Mouse (Mus musculus) midbrain, postnatal 0 days (tissue): ENCODE measurements at regions not wholly inside any gene's neighbourhood (a gene's known extent, or its start where the extent isn't known, plus 50 kb on each side); places are given as distances from the start of the nearest gene placed in this dataset.

ENCODE experiments used
- ATAC-seq: fragments of 200-750 bp; cut with Nextera tagmentation; 2 replicates; pipeline ENCODE4 v1.8.0; 2017; ENCODE audit warnings: moderate number of reproducible peaks, mild to moderate bottlenecking, moderate TSS enrichment, moderate library complexity; ENCODE audit not compliant: low FRiP score
- DNase-seq: peaks from one replicate; pipeline ENCODE4 v3.0.0-alpha.2; 2015; ENCODE audit warnings: low spot score
- H3K27ac ChIP-seq: fragments of 300-500 bp; sonication (generic); 2 replicates; pipeline ENCODE4 v1.5.1; 2014; ENCODE audit warnings: low read depth, mild to moderate bottlenecking, low read length, mixed read lengths
- H3K27me3 ChIP-seq: fragments of 300-500 bp; sonication (generic); 2 replicates; pipeline ENCODE4 v1.6.1; 2014; ENCODE audit warnings: low read length, control low read depth, mixed read lengths; ENCODE audit not compliant: insufficient read depth
- H3K36me3 ChIP-seq: fragments of 300-500 bp; sonication (generic); 2 replicates; pipeline ENCODE4 v1.6.1; 2014; ENCODE audit warnings: low read length, control low read depth, mixed read lengths; ENCODE audit not compliant: insufficient read depth
- H3K4me1 ChIP-seq: fragments of 300-500 bp; sonication (generic); 2 replicates; pipeline ENCODE4 v1.6.1; 2014; ENCODE audit warnings: mild to moderate bottlenecking, control low read depth, antibody characterized with exemption, low read length, mixed read lengths; ENCODE audit not compliant: insufficient read depth
- H3K4me2 ChIP-seq: fragments of 300-500 bp; sonication (generic); 2 replicates; pipeline ENCODE4 v1.6.1; 2014; ENCODE audit warnings: low read depth, mild to moderate bottlenecking, low read length, mixed read lengths; ENCODE audit not compliant: poor library complexity, severe bottlenecking
- H3K4me3 ChIP-seq: fragments of 300-500 bp; sonication (generic); 2 replicates; pipeline ENCODE4 v1.5.1; 2014; ENCODE audit warnings: low read depth, mild to moderate bottlenecking, low read length, moderate library complexity
- H3K9ac ChIP-seq: fragments of 300-500 bp; sonication (generic); replicated peaks from 2 replicates; pipeline ENCODE4 v1.6.1; 2014; ENCODE audit warnings: mild to moderate bottlenecking, low read length, moderate library complexity, mixed read lengths; ENCODE audit not compliant: poor library complexity, severe bottlenecking
- H3K9me3 ChIP-seq: fragments of 300-500 bp; sonication (generic); 2 replicates; pipeline ENCODE4 v1.6.1; 2016; ENCODE audit warnings: low read length, control low read depth
- CTCF ChIP-seq: IDR thresholded peaks from 2 replicates; pipeline ENCODE4 v1.5.1; 2016; ENCODE audit warnings: antibody characterized with exemption, mild to moderate bottlenecking
- WGBS: fragments of 180-500 bp; shearing (Covaris S2); extraction: QIAGEN DNeasy Blood & Tissue Kit; methylation state at CpG from one replicate; pipeline ENCODE4 v1.1.7; 2014; 5-methylcytosine and 5-hydroxymethylcytosine counted together

GRCm38 (mm10) chr13:42403231-42404020 lies 102.2 kb downstream of the Edn1 start:
- Histone ChIP-seq H3K4me3 (no peak overlapping the region), H3K9ac (no peak overlapping the region), H3K36me3 (no peaks in the 10 kb centered on the region), H3K27ac (no peak overlapping the region), H3K4me2 (no peak overlapping the region), H3K27me3 (no peaks in the 10 kb centered on the region), H3K4me1 (no peaks in the 10 kb centered on the region), H3K9me3 (no peaks in the 10 kb centered on the region)
- no peak for ATAC-seq
- TF ChIP-seq CTCF, result no peak
- 88% methylated on average over 3 of the region's 3 CpGs for WGBS
- DNase-seq, result no peak

GRCm38 (mm10) chr13:42412652-42413282 lies 111.5 kb downstream of the Edn1 start:
- Histone ChIP-seq H3K36me3 (no peaks in the 10 kb centered on the region), H3K4me1 (no peaks in the 10 kb centered on the region), H3K9me3 (no peaks in the 10 kb centered on the region), H3K9ac (no peak overlapping the region), H3K4me3 (no peak overlapping the region), H3K4me2 (no peak overlapping the region), H3K27me3 (no peaks in the 10 kb centered on the region), H3K27ac (no peak overlapping the region)
- 89% methylated on average over 1 of the region's 1 CpGs for WGBS
- no peak for DNase-seq
- no peak for ATAC-seq
- no peak for TF ChIP-seq CTCF

- no peak for TF ChIP-seq CTCF
- DNase-seq, result no peak
- Histone ChIP-seq H3K9ac (no peak overlapping the region), H3K4me3 (no peak overlapping the region), H3K27me3 (no peaks in the 10 kb centered on the region), H3K9me3 (no peaks in the 10 kb centered on the region), H3K36me3 (no peaks in the 10 kb centered on the region), H3K4me2 (no peak overlapping the region), H3K27ac (no peak overlapping the region), H3K4me1 (no peaks in the 10 kb centered on the region)
- WGBS, result 11% methylated on average over 1 of the region's 1 CpGs
- ATAC-seq, result no peak
These were observed 145.6 kb downstream of the Edn1 start for GRCm38 (mm10) chr13:42446921-42447320.

- no peak overlapping the region for H3K27ac ChIP-seq
- peaks cover 5% of the 10 kb centered on the region; the same call in 1 of the 2 replicates for H3K4me1 ChIP-seq
- no peak overlapping the region for H3K4me3 ChIP-seq
- H3K9ac ChIP-seq, result no peak overlapping the region
- no peak for DNase-seq
- no peaks in the 10 kb centered on the region for H3K27me3 ChIP-seq
- no peak overlapping the region for H3K4me2 ChIP-seq
- WGBS, result 48% methylated on average over 5 of the region's 5 CpGs
- ATAC-seq, result no peak
- no peaks in the 10 kb centered on the region for H3K9me3 ChIP-seq
- no peak for TF ChIP-seq CTCF
- no peaks in the 10 kb centered on the region for H3K36me3 ChIP-seq
These were observed 152.4 kb downstream of the Edn1 start for GRCm38 (mm10) chr13:42453665-42454064.

- Histone ChIP-seq H3K4me1 (no peaks in the 10 kb centered on the region), H3K27me3 (no peaks in the 10 kb centered on the region), H3K9me3 (no peaks in the 10 kb centered on the region), H3K36me3 (no peaks in the 10 kb centered on the region), H3K9ac (no peak overlapping the region), H3K4me2 (no peak overlapping the region), H3K27ac (no peak overlapping the region), H3K4me3 (no peak overlapping the region)
- ATAC-seq (no peak), DNase-seq (no peak)
- no peak for TF ChIP-seq CTCF
- 61% methylated on average over 3 of the region's 3 CpGs for WGBS
These were observed 158.6 kb downstream of the Edn1 start for GRCm38 (mm10) chr13:42459892-42460291.

- no peak overlapping the region for H3K4me2 ChIP-seq
- DNase-seq (no peak), ATAC-seq (no peak)
- H3K9me3 ChIP-seq, result no peaks in the 10 kb centered on the region
- no peaks in the 10 kb centered on the region for H3K36me3 ChIP-seq
- TF ChIP-seq CTCF, result no peak
- H3K27me3 ChIP-seq, result no peaks in the 10 kb centered on the region
- 89% methylated on average over 3 of the region's 3 CpGs for whole genome bisulfite sequencing
- no peak overlapping the region for H3K4me3 ChIP-seq
- H3K4me1 ChIP-seq, result no peaks in the 10 kb centered on the region
- H3K9ac ChIP-seq, result no peak overlapping the region
- no peak overlapping the region for H3K27ac ChIP-seq
These were observed 177.5 kb downstream of the Edn1 start for GRCm38 (mm10) chr13:42478825-42479224.
